Mouse (Mus musculus) CH12.LX (cell line): ENCODE measurements around the gene Trpv4. TPM values are rescaled to one million over a fixed set of nuclear protein-coding genes. Genes with fewer than 3 reads are reported as not detected.

Source experiments
- DNase-seq: peaks from one replicate; pipeline ENCODE4 v3.0.0-alpha.2; 2013; ENCODE audit errors: extremely low read depth
- H3K27ac ChIP-seq: 2 replicates; pipeline ENCODE4 v1.5.1; 2012; ENCODE audit warnings: low read depth, mild to moderate bottlenecking, control low read depth, moderate library complexity; ENCODE audit not compliant: insufficient read depth
- H3K27me3 ChIP-seq: replicated peaks from 2 replicates; pipeline ENCODE3; 2012; ENCODE audit warnings: inconsistent platforms
- H3K36me3 ChIP-seq, 2 experiments: replicated peaks in 1 of 2; 2 replicates each; pipeline versions ENCODE3 to v1.6.1; 2012; ENCODE audit warnings: inconsistent platforms in 1 of 2, low read length in 1 of 2, mild to moderate bottlenecking in 1 of 2, mixed read lengths in 1 of 2, moderate library complexity in 1 of 2; ENCODE audit not compliant: control insufficient read depth in 1 of 2, insufficient read depth in 1 of 2
- H3K4me1 ChIP-seq, 2 experiments: 2 replicates each; pipeline ENCODE4 v1.6.1; 2012; ENCODE audit warnings: inconsistent platforms in 1 of 2, moderate library complexity in 1 of 2; ENCODE audit not compliant: insufficient read depth in 2 of 2, control insufficient read depth in 1 of 2
- H3K4me2 ChIP-seq: 2 replicates; pipeline ENCODE4 v1.6.1; 2012; ENCODE audit warnings: low read depth, mild to moderate bottlenecking, control low read depth; ENCODE audit not compliant: poor library complexity, insufficient read depth, severe bottlenecking
- H3K4me3 ChIP-seq, 3 experiments: fragments of 150-350 bp in 1 of 3; sonication (generic) in 1 of 3; replicated peaks in 1 of 3; 2 replicates each; pipeline versions ENCODE3 to v1.5.1; 2011 to 2012; ENCODE audit warnings: low read depth in 2 of 3, low read length in 2 of 3, mild to moderate bottlenecking in 2 of 3, moderate library complexity in 2 of 3, control low read depth in 1 of 3, improper control_type of control experiment in 1 of 3, inconsistent platforms in 1 of 3, mixed read lengths in 1 of 3; ENCODE audit not compliant: poor library complexity in 1 of 3
- H3K79me2 ChIP-seq: replicated peaks from 2 replicates; pipeline ENCODE4 v1.6.1; 2012; ENCODE audit warnings: mild to moderate bottlenecking, moderate library complexity; ENCODE audit not compliant: control insufficient read depth, poor library complexity, insufficient read depth, severe bottlenecking; ENCODE audit errors: extremely low read depth
- H3K9ac ChIP-seq: 2 replicates; pipeline ENCODE4 v1.6.1; 2012; ENCODE audit warnings: low read depth, mild to moderate bottlenecking, control low read depth, moderate library complexity; ENCODE audit not compliant: insufficient read depth
- H3K9me3 ChIP-seq: replicated peaks from 2 replicates; pipeline ENCODE3; 2012; ENCODE audit warnings: low read length, inconsistent platforms, mixed read lengths
- CHD2 ChIP-seq: IDR thresholded peaks from 2 replicates; pipeline ENCODE4 v1.6.1; 2011; ENCODE audit warnings: low read length, improper control_type of control experiment
- CTCF ChIP-seq, 2 experiments: IDR thresholded peaks in 1 of 2; conservative IDR thresholded peaks in 1 of 2; 2 replicates each; pipeline ENCODE4 v1.5.1; 2011 to 2012; ENCODE audit warnings: low read depth in 2 of 2, low read length in 2 of 2, improper control_type of control experiment in 1 of 2, inconsistent platforms in 1 of 2, mild to moderate bottlenecking in 1 of 2, moderate library complexity in 1 of 2
- E2F4 ChIP-seq: IDR thresholded peaks from 2 replicates; pipeline ENCODE4 v1.6.1; 2011; ENCODE audit warnings: low read depth, low read length, improper control_type of control experiment; ENCODE audit not compliant: insufficient replicate concordance
- EP300 ChIP-seq: IDR thresholded peaks from 2 replicates; pipeline ENCODE4 v1.6.1; 2011; ENCODE audit warnings: low read length, improper control_type of control experiment
- ETS1 ChIP-seq: conservative IDR thresholded peaks from 2 replicates; pipeline ENCODE4 v1.6.1; 2012; ENCODE audit warnings: low read depth, mild to moderate bottlenecking, inconsistent platforms, low read length, improper control_type of control experiment, moderate library complexity
- HCFC1 ChIP-seq: IDR thresholded peaks from 2 replicates; pipeline ENCODE4 v1.6.1; 2012; ENCODE audit warnings: low read depth, mild to moderate bottlenecking, inconsistent platforms, low read length, improper control_type of control experiment
- JUN ChIP-seq: IDR thresholded peaks from 2 replicates; pipeline ENCODE4 v1.6.1; 2011; ENCODE audit warnings: low read depth, mild to moderate bottlenecking, low read length, improper control_type of control experiment, moderate library complexity; ENCODE audit not compliant: insufficient read depth
- MAX ChIP-seq: IDR thresholded peaks from 2 replicates; pipeline ENCODE4 v1.6.1; 2011; ENCODE audit warnings: low read length, improper control_type of control experiment
- MYC ChIP-seq: IDR thresholded peaks from 2 replicates; pipeline ENCODE4 v1.6.1; 2011; ENCODE audit warnings: low read depth, mild to moderate bottlenecking, improper control_type of control experiment, low read length
- NELFE ChIP-seq: IDR thresholded peaks from 2 replicates; pipeline ENCODE4 v1.6.1; 2011; ENCODE audit warnings: low read depth, low read length, improper control_type of control experiment
- POLR2A ChIP-seq: IDR thresholded peaks from 2 replicates; pipeline ENCODE4 v1.6.1; 2011; ENCODE audit warnings: low read depth, mild to moderate bottlenecking, improper control_type of control experiment, low read length
- POLR2AphosphoS2 ChIP-seq: IDR thresholded peaks from 2 replicates; pipeline ENCODE4 v1.6.1; 2011; ENCODE audit warnings: low read depth, low read length, improper control_type of control experiment
- RAD21 ChIP-seq: IDR thresholded peaks from 2 replicates; pipeline ENCODE4 v1.6.1; 2011; ENCODE audit warnings: low read depth, mild to moderate bottlenecking, low read length, improper control_type of control experiment, moderate library complexity
- SIN3A ChIP-seq: IDR thresholded peaks from 2 replicates; pipeline ENCODE4 v1.6.1; 2012; ENCODE audit warnings: low read length, improper control_type of control experiment, inconsistent platforms
- SMC3 ChIP-seq: IDR thresholded peaks from 2 replicates; pipeline ENCODE4 v1.6.1; 2011; ENCODE audit warnings: low read depth, low read length, improper control_type of control experiment
- TBP ChIP-seq: conservative IDR thresholded peaks from 2 replicates; pipeline ENCODE4 v1.6.1; 2011; ENCODE audit warnings: low read depth, low read length, improper control_type of control experiment
- TCF12 ChIP-seq: IDR thresholded peaks from 2 replicates; pipeline ENCODE4 v1.6.1; 2014; ENCODE audit warnings: low read depth, mild to moderate bottlenecking, inconsistent platforms, low read length, improper control_type of control experiment
- USF1 ChIP-seq: IDR thresholded peaks from 2 replicates; pipeline ENCODE4 v1.6.1; 2014; ENCODE audit warnings: low read depth, mild to moderate bottlenecking, inconsistent platforms, low read length, improper control_type of control experiment
- USF2 ChIP-seq: conservative IDR thresholded peaks from 2 replicates; pipeline ENCODE4 v1.6.1; 2011; ENCODE audit warnings: low read depth, low read length, improper control_type of control experiment
- ZMIZ1 ChIP-seq: IDR thresholded peaks from 2 replicates; pipeline ENCODE4 v1.6.1; 2012; ENCODE audit warnings: low read depth, mild to moderate bottlenecking, inconsistent platforms, low read length, improper control_type of control experiment
- dilution Hi-C: fragments of 300-500 bp; cut with MboI; formaldehyde crosslinking; loops from 2 replicates; pipeline ENCODE4 v1.14.3; 2020; ENCODE audit warnings: low sequenced_read_pairs; ENCODE audit not compliant: extremely low pct_unique_long_range_greater_than_20kb, extremely low pct_ligation_motif_present
- in situ Hi-C: fragments of 300-500 bp; cut with MboI; formaldehyde crosslinking; loops from 3 replicates; pipeline ENCODE4 v1.14.3; 2019; ENCODE audit warnings: low sequenced_read_pairs, low pct_ligation_motif_present, low pct_unique_long_range_greater_than_20kb, mixed read lengths
- polyA plus RNA-seq: library from polyadenylated mRNA; unstranded; fragments of >175 nt; gene quantifications from 2 replicates; pipeline ENCODE4 v1.2.1, GENCODE M21; 2012; ENCODE audit warnings: low read depth; ENCODE audit not compliant: insufficient read length
- total RNA-seq, 2 experiments: library from RNA; depleted of rRNA; stranded (reverse); fragments of 300-350 nt in 1 of 2; fragments of >200 nt in 1 of 2; gene quantifications; 2 replicates each; pipeline ENCODE4 v1.2.3; 2012 to 2014

The Trpv4 gene
- total and polyA plus RNA-seq, 3 experiments = 0.24 TPM; not detected in 2

GRCm38 (mm10) chr5:114620305-114620704 is 37.9 kb downstream of the Trpv4 start:
- DNase-seq = peak; percentile 59
- in situ Hi-C loops (no loop called here), dilution Hi-C loops (no loop called here)
- Histone ChIP-seq H3K27me3 (peaks cover 43% of the 10 kb centered on the region), H3K79me2 (no peaks in the 10 kb centered on the region), H3K4me1 (peaks cover 4 to 18% of the 10 kb centered on the region in 2 experiments), H3K4me2 (no peak overlapping the region), H3K36me3 (no peaks in the 10 kb centered on the region), H3K9ac (no peak overlapping the region), H3K27ac (no peak overlapping the region), H3K9me3 (no peaks in the 10 kb centered on the region), H3K4me3 (no peak overlapping the region)
- TF ChIP-seq NELFE (no peak), SMC3 (peak; percentile 44), JUN (no peak), POLR2A (no peak), CTCF (conservative IDR thresholded peaks at IDR 0.05 in 1 of 2, IDR thresholded peaks at IDR 0.05 in 1 of 2; ENCODE audit: low read depth in 2 of 2, low read length in 2 of 2) (peak; percentile 81 to 96), USF2 (no peak), EP300 (no peak), POLR2AphosphoS2 (no peak), MYC (no peak), RAD21 (peak; percentile 56), MAX (no peak)

DNA sequence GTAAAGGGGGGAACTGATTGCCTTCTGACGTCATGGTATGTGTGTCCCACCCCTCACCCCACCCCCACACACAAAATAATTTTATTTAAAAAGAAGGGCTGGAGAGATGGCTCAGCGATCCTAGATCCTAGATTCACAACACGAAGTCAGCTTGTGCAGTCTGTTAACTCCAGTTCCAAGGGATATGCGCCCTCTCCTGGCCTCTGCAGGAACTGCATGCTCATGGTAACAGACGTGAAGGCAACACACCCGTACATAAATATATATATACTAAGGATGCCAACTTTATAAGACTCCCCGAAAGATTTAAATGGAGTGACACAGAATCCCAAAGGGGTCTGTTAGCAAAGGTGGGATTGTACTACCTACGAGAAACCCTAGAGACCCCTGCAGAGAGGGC is 39.4 kb downstream of the Trpv4 start:
- H3K79me2 ChIP-seq = no peaks in the 10 kb centered on the region
- no peaks in the 10 kb centered on the region for H3K36me3 ChIP-seq
- in situ Hi-C loops (loop anchor here (10.0 kb wide), 2 partner anchors 134 to 304 kb away; no protein-coding TSS in a partner anchor), dilution Hi-C loops (no loop called here)
- H3K4me2 ChIP-seq = no peak overlapping the region
- peaks cover 40% of the 10 kb centered on the region for H3K27me3 ChIP-seq
- no peaks in the 10 kb centered on the region for H3K9me3 ChIP-seq
- H3K9ac ChIP-seq = no peak overlapping the region
- peaks cover 4 to 18% of the 10 kb centered on the region in 2 experiments for H3K4me1 ChIP-seq
- TF ChIP-seq HCFC1 (no peak), CTCF (conservative IDR thresholded peaks at IDR 0.05 in 1 of 2, IDR thresholded peaks at IDR 0.05 in 1 of 2; ENCODE audit: low read depth in 2 of 2, low read length in 2 of 2) (peak; percentile 85 to 92), SMC3 (peak; percentile 67), CHD2 (no peak), MYC (no peak), POLR2AphosphoS2 (no peak), USF2 (no peak), ZMIZ1 (no peak), TCF12 (no peak), RAD21 (peak; percentile 43), NELFE (no peak), USF1 (no peak), SIN3A (no peak), MAX (no peak), TBP (no peak), E2F4 (no peak), ETS1 (no peak)
- peak; percentile 81 for DNase-seq
- H3K27ac ChIP-seq = no peak overlapping the region
- H3K4me3 ChIP-seq = no peak overlapping the region
